Mouse (Mus musculus) cerebellum, postnatal 25 days (tissue): ENCODE measurements at regions not wholly inside any gene's neighbourhood (a gene's known extent, or its start where the extent isn't known, plus 50 kb on each side); places are given as distances from the start of the nearest gene placed in this dataset.
A peak's percentile ranks its signal among the peaks of the same experiment; 100 is the strongest.
"Not testable (repeated sequence)": the region's sequence is repeated elsewhere in the genome, so short reads cannot be mapped to it uniquely, and the experiment has no call there.

Experiments used
- DNase-seq, 2 experiments: peaks; one replicate each; pipeline ENCODE4 v3.0.0; 2021; ENCODE audit warnings: mixed read lengths in 2 of 2

GRCm38 (mm10) chr3:18746206-18746605 lies 798.0 kb downstream of the Cypt12 start:
- no peak for DNase-seq

- DNase-seq, result no peak
Observed at GRCm38 (mm10) chr3:18746898-18747297, 798.7 kb downstream of the Cypt12 start.

- DNase-seq, result no peak
Observed at GRCm38 (mm10) chr3:18751660-18752259, 803.5 kb downstream of the Cypt12 start.

- DNase-seq, result peak; percentile 76 to 85
Observed at GRCm38 (mm10) chr3:18764301-18765078, 816.3 kb downstream of the Cypt12 start.

GRCm38 (mm10) chr3:18778481-18778880 lies 830.3 kb downstream of the Cypt12 start:
- DNase-seq, result no peak

GRCm38 (mm10) chr3:18787531-18788176 lies 839.4 kb downstream of the Cypt12 start:
- peak; percentile 47 to 76 for DNase-seq

GRCm38 (mm10) chr3:18802794-18803193 lies 825.7 kb downstream of the 1700064H15Rik start:
- DNase-seq, result no peak

GRCm38 (mm10) chr3:18828788-18829320 lies 799.6 kb downstream of the 1700064H15Rik start:
- not testable (repeated sequence) for DNase-seq

- DNase-seq, result no peak
Observed at GRCm38 (mm10) chr3:18868117-18868739, 760.2 kb downstream of the 1700064H15Rik start.

- no peak for DNase-seq
Observed at GRCm38 (mm10) chr3:18868758-18869157, 759.7 kb downstream of the 1700064H15Rik start.

- DNase-seq, result no peak
Observed at GRCm38 (mm10) chr3:18877060-18877459, 751.4 kb downstream of the 1700064H15Rik start.

GRCm38 (mm10) chr3:18877572-18877971 lies 750.9 kb downstream of the 1700064H15Rik start:
- no peak for DNase-seq

- DNase-seq, result no peak
Observed at GRCm38 (mm10) chr3:18881186-18881585, 747.3 kb downstream of the 1700064H15Rik start.

- DNase-seq, result no peak
Observed at GRCm38 (mm10) chr3:18892813-18893212, 735.7 kb downstream of the 1700064H15Rik start.

GRCm38 (mm10) chr3:18905769-18906168 lies 722.7 kb downstream of the 1700064H15Rik start:
- peak; percentile 73 to 74 for DNase-seq

- no peak for DNase-seq
Observed at GRCm38 (mm10) chr3:18906210-18906609, 722.3 kb downstream of the 1700064H15Rik start.

- DNase-seq, result no peak
Observed at GRCm38 (mm10) chr3:18908737-18909136, 719.7 kb downstream of the 1700064H15Rik start.

GRCm38 (mm10) chr3:18928401-18929104 lies 699.9 kb downstream of the 1700064H15Rik start:
- no peak for DNase-seq

- DNase-seq, result no peak
Observed at GRCm38 (mm10) chr3:18929105-18929492, 699.4 kb downstream of the 1700064H15Rik start.

- DNase-seq, result no peak
Observed at GRCm38 (mm10) chr3:18932983-18933726, 695.3 kb downstream of the 1700064H15Rik start.

GRCm38 (mm10) chr3:18934891-18935290 lies 693.6 kb downstream of the 1700064H15Rik start:
- no peak for DNase-seq
